13 mouse cellular contexts compared by ENCODE assay signal in genomic region chr4:150457353-150457752, GRCm38 (mm10).
A peak's percentile ranks its signal among the peaks of the same experiment; 100 is the strongest.
DNase-seq lines count a peak whose midpoint lies in the region; ATAC-seq and TF ChIP-seq lines count a peak whose summit lies in the region.
"Had no signal": no experiment of that assay in that cellular context is flagged by ENCODE, and none has a peak within 500 bp of the region (broad histone marks: within the 10 kb centered on the region; RNA-seq: fewer than 3 reads in every experiment).

No protein-coding gene starts in this region.

- H3K9me3 ChIP-seq in forebrain, embryonic 13.5 days (replicated peaks) = no peaks in the 10 kb centered on the region
- no peaks in the 10 kb centered on the region for H3K9me3 ChIP-seq in forebrain, embryonic 16.5 days (ENCODE audit: control insufficient read depth, low read length)
- no peaks in the 10 kb centered on the region for H3K9me3 ChIP-seq in hindbrain, embryonic 10.5 days
- H3K9me3 ChIP-seq in hindbrain, postnatal 0 days (ENCODE audit: low read length) = no peaks in the 10 kb centered on the region
- no peaks in the 10 kb centered on the region for H3K9me3 ChIP-seq in midbrain, embryonic 10.5 days (replicated peaks)
- no peaks in the 10 kb centered on the region for H3K9me3 ChIP-seq in midbrain, postnatal 0 days (ENCODE audit: low read length)
- no peaks in the 10 kb centered on the region for H3K9me3 ChIP-seq in neural tube, embryonic 13.5 days

- no peak overlapping the region for H3K4me2 ChIP-seq in forebrain, embryonic 13.5 days
- no peak overlapping the region for H3K4me2 ChIP-seq in forebrain, embryonic 16.5 days (ENCODE audit: low read length)
- no peak overlapping the region for H3K4me2 ChIP-seq in hindbrain, postnatal 0 days (ENCODE audit: low read depth, low read length)
- H3K4me2 ChIP-seq in midbrain, postnatal 0 days (ENCODE audit: low read depth, low read length, poor library complexity, severe bottlenecking) = no peak overlapping the region
- no peak overlapping the region for H3K4me2 ChIP-seq in neural tube, embryonic 13.5 days
- H3K4me2 ChIP-seq: lung, embryonic 14.5 days had no signal

- no peak overlapping the region for H3K9ac ChIP-seq in forebrain, embryonic 13.5 days
- H3K9ac ChIP-seq in forebrain, embryonic 16.5 days (replicated peaks; ENCODE audit: low read depth, low read length) = no peak overlapping the region
- no peak overlapping the region for H3K9ac ChIP-seq in hindbrain, postnatal 0 days (replicated peaks; ENCODE audit: low read length)
- H3K9ac ChIP-seq in midbrain, postnatal 0 days (replicated peaks; ENCODE audit: low read length, poor library complexity, severe bottlenecking) = no peak overlapping the region
- H3K9ac ChIP-seq in neural tube, embryonic 13.5 days = no peak overlapping the region
- H3K9ac ChIP-seq: lung, embryonic 14.5 days had no signal

- peaks cover 53% of the 10 kb centered on the region for H3K4me1 ChIP-seq in forebrain, embryonic 13.5 days
- H3K4me1 ChIP-seq in forebrain, embryonic 16.5 days (replicated peaks; ENCODE audit: control insufficient read depth, insufficient read depth, low read length) = peaks cover 34% of the 10 kb centered on the region
- peaks cover 84% of the 10 kb centered on the region for H3K4me1 ChIP-seq in hindbrain, embryonic 10.5 days (replicated peaks)
- H3K4me1 ChIP-seq in hindbrain, postnatal 0 days (ENCODE audit: insufficient read depth, low read length) = peaks cover 7% of the 10 kb centered on the region; the same call in 1 of the 2 replicates
- H3K4me1 ChIP-seq in midbrain, embryonic 10.5 days = peaks cover 89% of the 10 kb centered on the region
- H3K4me1 ChIP-seq in midbrain, postnatal 0 days (ENCODE audit: insufficient read depth, low read length) = no peaks in the 10 kb centered on the region
- H3K4me1 ChIP-seq in neural tube, embryonic 13.5 days (replicated peaks) = peaks cover 77% of the 10 kb centered on the region

- no peak overlapping the region for H3K4me3 ChIP-seq in forebrain, embryonic 13.5 days
- H3K4me3 ChIP-seq in forebrain, embryonic 16.5 days (replicated peaks; ENCODE audit: low read length) = no peak overlapping the region
- H3K4me3 ChIP-seq in hindbrain, embryonic 10.5 days = no peak overlapping the region
- H3K4me3 ChIP-seq in hindbrain, postnatal 0 days (ENCODE audit: low read length) = no peak overlapping the region
- H3K4me3 ChIP-seq in midbrain, embryonic 10.5 days = no peak overlapping the region
- no peak overlapping the region for H3K4me3 ChIP-seq in midbrain, postnatal 0 days (ENCODE audit: low read depth, low read length)
- H3K4me3 ChIP-seq in neural tube, embryonic 13.5 days = no peak overlapping the region

- no peak for DNase-seq in hindbrain, embryonic 10.5 days (ENCODE audit: low spot score)
- DNase-seq in hindbrain, postnatal 0 days (ENCODE audit: low spot score) = no peak
- DNase-seq in midbrain, embryonic 10.5 days (ENCODE audit: low spot score) = no peak
- DNase-seq in midbrain, postnatal 0 days (ENCODE audit: low spot score) = no peak
- DNase-seq in thymus, postnatal 0 days (ENCODE audit: low spot score) = no peak
- DNase-seq: adrenal gland, adult 8-10 months; cerebellum, postnatal 10 days; lung, embryonic 14.5 days; right cerebral cortex, postnatal 14 days; thymus, postnatal 14 days had no signal

- WGBS in forebrain, embryonic 13.5 days = 53% methylated on average over 4 of the region's 4 CpGs
- 70% methylated on average over 4 of the region's 4 CpGs for WGBS in forebrain, embryonic 16.5 days
- 66% methylated on average over 4 of the region's 4 CpGs for WGBS in hindbrain, embryonic 10.5 days
- WGBS in hindbrain, postnatal 0 days = 56% methylated on average over 4 of the region's 4 CpGs
- 56% methylated on average over 4 of the region's 4 CpGs for WGBS in midbrain, embryonic 10.5 days
- WGBS in midbrain, postnatal 0 days = 47% methylated on average over 4 of the region's 4 CpGs
- 60% methylated on average over 4 of the region's 4 CpGs for WGBS in neural tube, embryonic 13.5 days

- no peaks in the 10 kb centered on the region for H3K36me3 ChIP-seq in forebrain, embryonic 13.5 days (ENCODE audit: poor library complexity, severe bottlenecking)
- H3K36me3 ChIP-seq in forebrain, embryonic 16.5 days (ENCODE audit: control insufficient read depth, insufficient read depth) = no peaks in the 10 kb centered on the region
- no peaks in the 10 kb centered on the region for H3K36me3 ChIP-seq in hindbrain, embryonic 10.5 days
- H3K36me3 ChIP-seq in hindbrain, postnatal 0 days (ENCODE audit: insufficient read depth, low read length) = no peaks in the 10 kb centered on the region
- H3K36me3 ChIP-seq in midbrain, embryonic 10.5 days = no peaks in the 10 kb centered on the region
- no peaks in the 10 kb centered on the region for H3K36me3 ChIP-seq in midbrain, postnatal 0 days (ENCODE audit: insufficient read depth, low read length)
- H3K36me3 ChIP-seq in neural tube, embryonic 13.5 days = no peaks in the 10 kb centered on the region

- no peak for ATAC-seq in forebrain, embryonic 13.5 days
- ATAC-seq in forebrain, embryonic 16.5 days = no peak
- no peak for ATAC-seq in hindbrain, postnatal 0 days
- no peak for ATAC-seq in midbrain, postnatal 0 days (ENCODE audit: low FRiP score)
- no peak for ATAC-seq in neural tube, embryonic 13.5 days (ENCODE audit: low read depth)

- TF ChIP-seq CTCF in hindbrain, postnatal 0 days (IDR thresholded peaks at IDR 0.05; ENCODE audit: low read depth) = no peak
- TF ChIP-seq CTCF in midbrain, postnatal 0 days (IDR thresholded peaks at IDR 0.05) = no peak

- H3K27ac ChIP-seq in forebrain, embryonic 13.5 days = 0 out of 2 replicates have a peak overlapping the region, but pooled peaks have one; percentile 20
- H3K27ac ChIP-seq in forebrain, embryonic 16.5 days (ENCODE audit: low read length) = no peak overlapping the region
- H3K27ac ChIP-seq in hindbrain, embryonic 10.5 days = peak overlapping the region; percentile 67; the same call in 1 of the 2 replicates
- no peak overlapping the region for H3K27ac ChIP-seq in hindbrain, postnatal 0 days
- peak overlapping the region; percentile 71; the same call in 1 of the 2 replicates for H3K27ac ChIP-seq in midbrain, embryonic 10.5 days (replicated peaks)
- H3K27ac ChIP-seq in midbrain, postnatal 0 days (ENCODE audit: low read depth, low read length) = no peak overlapping the region
- peak overlapping the region; percentile 59 for H3K27ac ChIP-seq in neural tube, embryonic 13.5 days (replicated peaks)

- no peaks in the 10 kb centered on the region for H3K27me3 ChIP-seq in forebrain, embryonic 13.5 days
- H3K27me3 ChIP-seq in forebrain, embryonic 16.5 days (replicated peaks; ENCODE audit: control insufficient read depth, insufficient read depth, low read length) = no peaks in the 10 kb centered on the region
- no peaks in the 10 kb centered on the region for H3K27me3 ChIP-seq in hindbrain, embryonic 10.5 days (ENCODE audit: insufficient read depth, poor library complexity, severe bottlenecking)
- no peaks in the 10 kb centered on the region for H3K27me3 ChIP-seq in hindbrain, postnatal 0 days (ENCODE audit: insufficient read depth, low read length)
- H3K27me3 ChIP-seq in midbrain, embryonic 10.5 days (ENCODE audit: low read depth, poor library complexity, severe bottlenecking) = no peaks in the 10 kb centered on the region
- no peaks in the 10 kb centered on the region for H3K27me3 ChIP-seq in midbrain, postnatal 0 days (ENCODE audit: insufficient read depth, low read length)
- no peaks in the 10 kb centered on the region for H3K27me3 ChIP-seq in neural tube, embryonic 13.5 days

Comparison
In these comparisons a context has a peak if more than half of its experiments do, and no peak if none do; other contexts are left out.
1. H3K27ac ChIP-seq: peak in forebrain, embryonic 13.5 days (single experiment), hindbrain, embryonic 10.5 days (single experiment), midbrain, embryonic 10.5 days (single experiment) and neural tube, embryonic 13.5 days (single experiment); none in forebrain, embryonic 16.5 days (single experiment), hindbrain, postnatal 0 days (single experiment) and midbrain, postnatal 0 days (single experiment).